Mouse (Mus musculus): ENCODE results near the gene Hgfac. TPM values are rescaled to one million over a fixed set of nuclear protein-coding genes. Genes with fewer than 3 reads are reported as not detected.

Hgfac gene
- polyA plus RNA-seq, 1 experiment from 2014 or later = 0.46 TPM

- Histone ChIP-seq H3K4me2 (no peak overlapping the region), H3K4me1 (peaks cover 19% of the 10 kb centered on the region), H3K9ac (replicated peaks) (0 out of 2 replicates have a peak overlapping the region, but pooled peaks have one; percentile 18), H3K9me3 (replicated peaks) (no peaks in the 10 kb centered on the region), H3K36me3 (no peaks in the 10 kb centered on the region), H3K4me3 (replicated peaks) (no peak overlapping the region), H3K27ac (replicated peaks) (peak overlapping the region; percentile 60; the same call in 1 of the 2 replicates), H3K27me3 (replicated peaks) (no peaks in the 10 kb centered on the region)
- 0 out of 2 replicates have a peak, but pooled peaks have one; percentile 31 for ATAC-seq (ENCODE audit: low FRiP score)
- WGBS = 18% methylated on average over 6 of the region's 6 CpGs
These were observed 27.3 kb upstream of the Hgfac start for GRCm38 (mm10) chr5:35014036-35014435.

- no peak overlapping the region for H3K9ac ChIP-seq (replicated peaks)
- H3K4me1 ChIP-seq = 0 out of 2 replicates have a peak, but pooled peaks cover 9% of the 10 kb centered on the region
- ATAC-seq (ENCODE audit: low FRiP score) = no peak
- H3K4me3 ChIP-seq (replicated peaks) = no peak overlapping the region
- 0 out of 2 replicates have a peak overlapping the region, but pooled peaks have one; percentile 5 for H3K27ac ChIP-seq (replicated peaks)
- H3K27me3 ChIP-seq (replicated peaks) = no peaks in the 10 kb centered on the region
- H3K9me3 ChIP-seq (replicated peaks) = no peaks in the 10 kb centered on the region
- no peak overlapping the region for H3K4me2 ChIP-seq
- WGBS = 77% methylated on average over 9 of the region's 9 CpGs
- H3K36me3 ChIP-seq = peaks cover 17% of the 10 kb centered on the region; the same call in 1 of the 2 replicates
These were observed 21.5 kb upstream of the Hgfac start for GRCm38 (mm10) chr5:35019673-35020300.

- Histone ChIP-seq H3K4me3 (replicated peaks) (no peak overlapping the region), H3K4me1 (0 out of 2 replicates have a peak, but pooled peaks cover 9% of the 10 kb centered on the region), H3K27ac (replicated peaks) (no peak overlapping the region), H3K9ac (replicated peaks) (no peak overlapping the region), H3K36me3 (peaks cover 17% of the 10 kb centered on the region; the same call in 1 of the 2 replicates), H3K4me2 (no peak overlapping the region), H3K27me3 (replicated peaks) (no peaks in the 10 kb centered on the region), H3K9me3 (replicated peaks) (no peaks in the 10 kb centered on the region)
- 83% methylated on average over 9 of the region's 9 CpGs for WGBS
- ATAC-seq (ENCODE audit: low FRiP score) = no peak
These were observed 20.7 kb upstream of the Hgfac start for GRCm38 (mm10) chr5:35020410-35021241.

- H3K27me3 ChIP-seq (replicated peaks) = no peaks in the 10 kb centered on the region
- 23% methylated on average over 2 of the region's 2 CpGs for WGBS
- no peaks in the 10 kb centered on the region for H3K9me3 ChIP-seq (replicated peaks)
- H3K36me3 ChIP-seq = peaks cover 58% of the 10 kb centered on the region
- ATAC-seq (ENCODE audit: low FRiP score) = 0 out of 2 replicates have a peak, but pooled peaks have one; percentile 35
- H3K9ac ChIP-seq (replicated peaks) = no peak overlapping the region
- no peaks in the 10 kb centered on the region for H3K4me1 ChIP-seq
- no peak overlapping the region for H3K4me3 ChIP-seq (replicated peaks)
- H3K27ac ChIP-seq (replicated peaks) = no peak overlapping the region
- no peak overlapping the region for H3K4me2 ChIP-seq
These were observed 16.3 kb upstream of the Hgfac start for GRCm38 (mm10) chr5:35024975-35025374.

GRCm38 (mm10) chr5:35029303-35029702, 12.0 kb upstream of the Hgfac start:
- no peaks in the 10 kb centered on the region for H3K9me3 ChIP-seq (replicated peaks)
- no peak overlapping the region for H3K4me2 ChIP-seq
- no peak overlapping the region for H3K27ac ChIP-seq (replicated peaks)
- H3K4me1 ChIP-seq = no peaks in the 10 kb centered on the region
- no peak overlapping the region for H3K9ac ChIP-seq (replicated peaks)
- no peak overlapping the region for H3K4me3 ChIP-seq (replicated peaks)
- peaks cover 56% of the 10 kb centered on the region for H3K36me3 ChIP-seq
- 91% methylated on average over 1 of the region's 1 CpGs for WGBS
- H3K27me3 ChIP-seq (replicated peaks) = no peaks in the 10 kb centered on the region
- ATAC-seq (ENCODE audit: low FRiP score) = no peak

GRCm38 (mm10) chr5:35029755-35030154, 11.6 kb upstream of the Hgfac start:
- no peak for ATAC-seq (ENCODE audit: low FRiP score)
- WGBS = 82% methylated on average over 5 of the region's 5 CpGs
- Histone ChIP-seq H3K36me3 (peaks cover 56% of the 10 kb centered on the region), H3K9me3 (replicated peaks) (no peaks in the 10 kb centered on the region), H3K4me3 (replicated peaks) (no peak overlapping the region), H3K27ac (replicated peaks) (no peak overlapping the region), H3K27me3 (replicated peaks) (no peaks in the 10 kb centered on the region), H3K9ac (replicated peaks) (no peak overlapping the region), H3K4me1 (no peaks in the 10 kb centered on the region), H3K4me2 (no peak overlapping the region)

GRCm38 (mm10) chr5:35033068-35033467, 8.2 kb upstream of the Hgfac start:
- ATAC-seq (ENCODE audit: low FRiP score) = no peak
- no peaks in the 10 kb centered on the region for H3K4me1 ChIP-seq
- 63% methylated on average over 5 of the region's 5 CpGs for WGBS
- no peak overlapping the region for H3K4me2 ChIP-seq
- no peaks in the 10 kb centered on the region for H3K27me3 ChIP-seq (replicated peaks)
- no peak overlapping the region for H3K9ac ChIP-seq (replicated peaks)
- H3K27ac ChIP-seq (replicated peaks) = no peak overlapping the region
- H3K9me3 ChIP-seq (replicated peaks) = no peaks in the 10 kb centered on the region
- no peak overlapping the region for H3K4me3 ChIP-seq (replicated peaks)
- H3K36me3 ChIP-seq = peaks cover 37% of the 10 kb centered on the region

GRCm38 (mm10) chr5:35033619-35034018, 7.7 kb upstream of the Hgfac start:
- WGBS = 72% methylated on average over 1 of the region's 1 CpGs
- Histone ChIP-seq H3K36me3 (peaks cover 31% of the 10 kb centered on the region), H3K9ac (replicated peaks) (no peak overlapping the region), H3K4me3 (replicated peaks) (no peak overlapping the region), H3K4me2 (no peak overlapping the region), H3K27ac (replicated peaks) (no peak overlapping the region), H3K9me3 (replicated peaks) (no peaks in the 10 kb centered on the region), H3K27me3 (replicated peaks) (no peaks in the 10 kb centered on the region), H3K4me1 (no peaks in the 10 kb centered on the region)
- ATAC-seq (ENCODE audit: low FRiP score) = no peak

DNA sequence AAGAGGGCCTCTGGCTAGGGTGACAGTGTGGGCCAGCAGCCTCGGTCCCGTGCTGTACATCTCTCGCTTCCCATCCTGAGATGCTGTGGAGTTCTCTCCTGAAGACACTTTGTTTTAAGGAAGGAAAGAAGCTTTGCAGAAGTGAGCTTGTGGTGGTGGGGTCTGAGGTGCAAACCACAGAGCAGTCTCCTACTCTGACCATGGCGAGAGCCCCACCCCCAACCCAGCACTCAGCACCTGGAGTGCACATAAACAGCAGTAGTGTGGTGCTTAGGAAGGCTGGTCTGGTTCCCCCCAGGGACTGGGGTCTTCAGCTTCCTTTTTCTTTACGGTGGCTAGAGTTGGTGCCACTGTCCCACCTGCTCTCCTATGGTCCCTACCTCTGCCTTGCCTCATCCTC, 6.2 kb upstream of the Hgfac start:
- 89% methylated on average over 5 of the region's 5 CpGs for WGBS
- no peak overlapping the region for H3K4me2 ChIP-seq
- ATAC-seq (ENCODE audit: low FRiP score) = no peak
- H3K4me1 ChIP-seq = no peaks in the 10 kb centered on the region
- H3K9ac ChIP-seq (replicated peaks) = no peak overlapping the region
- H3K4me3 ChIP-seq (replicated peaks) = no peak overlapping the region
- no peaks in the 10 kb centered on the region for H3K27me3 ChIP-seq (replicated peaks)
- H3K27ac ChIP-seq (replicated peaks) = no peak overlapping the region
- peaks cover 17% of the 10 kb centered on the region for H3K36me3 ChIP-seq
- H3K9me3 ChIP-seq (replicated peaks) = no peaks in the 10 kb centered on the region

DNA sequence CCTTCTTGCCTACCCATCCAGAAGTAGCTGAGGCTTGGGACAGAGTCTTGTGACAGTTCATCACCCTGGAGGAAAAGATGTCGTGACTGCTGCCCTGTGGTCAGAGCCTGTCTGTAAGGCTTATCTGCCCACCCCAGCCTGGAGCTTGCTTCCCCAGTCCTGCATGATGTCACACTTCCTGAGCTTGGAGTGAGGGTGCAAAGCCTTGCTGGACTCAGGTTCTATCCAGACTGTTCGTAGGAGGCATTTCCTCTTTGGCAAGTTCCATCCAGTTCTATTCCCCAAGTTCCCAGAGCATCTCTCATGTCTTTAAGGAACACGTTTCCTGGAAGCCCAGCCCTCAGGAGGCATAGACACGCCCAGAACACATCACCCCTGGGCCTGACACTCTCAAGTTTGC, 5.5 kb upstream of the Hgfac start:
- H3K4me1 ChIP-seq = no peaks in the 10 kb centered on the region
- peaks cover 12% of the 10 kb centered on the region for H3K36me3 ChIP-seq
- no peak for ATAC-seq (ENCODE audit: low FRiP score)
- H3K9ac ChIP-seq (replicated peaks) = no peak overlapping the region
- 79% methylated on average over 4 of the region's 4 CpGs for WGBS
- H3K27me3 ChIP-seq (replicated peaks) = no peaks in the 10 kb centered on the region
- no peak overlapping the region for H3K4me3 ChIP-seq (replicated peaks)
- H3K4me2 ChIP-seq = no peak overlapping the region
- H3K27ac ChIP-seq (replicated peaks) = no peak overlapping the region
- H3K9me3 ChIP-seq (replicated peaks) = no peaks in the 10 kb centered on the region

- Histone ChIP-seq H3K9ac (replicated peaks) (no peak overlapping the region), H3K27me3 (replicated peaks) (no peaks in the 10 kb centered on the region), H3K4me2 (no peak overlapping the region), H3K27ac (replicated peaks) (no peak overlapping the region), H3K36me3 (peaks cover 4% of the 10 kb centered on the region), H3K9me3 (replicated peaks) (no peaks in the 10 kb centered on the region), H3K4me3 (replicated peaks) (no peak overlapping the region), H3K4me1 (no peaks in the 10 kb centered on the region)
- ATAC-seq (ENCODE audit: low FRiP score) = no peak
These were observed 3.9 kb upstream of the Hgfac start for GRCm38 (mm10) chr5:35037438-35037837.
